Mouse (Mus musculus) midbrain, embryonic 11.5 days (tissue): ENCODE measurements around the gene Eme2. TPM values are rescaled to one million over a fixed set of nuclear protein-coding genes. Genes with fewer than 3 reads are reported as not detected.

Source experiments
- polyA plus RNA-seq: library from polyadenylated mRNA; unstranded; fragments of >200 nt; fragmentation: Nextera tagmentation; extraction: Ambion mirVana; gene quantifications from 2 replicates; pipeline ENCODE4 v1.2.1, GENCODE M21; 2014

The Eme2 gene
- polyA plus RNA-seq, 1 experiment from 2014 or later: 20.8 TPM

Other genes with a start within 250 kb of the Eme2 start
- 36.1 and 36.4 TPM in 2 replicates for gene Slc9a3r2, start 244.8 kb downstream of the Eme2 start, polyA plus RNA-seq
- gene Npw, start 236.6 kb downstream of the Eme2 start, polyA plus RNA-seq: not detected in 2 replicates
- gene Zfp598, start 225.4 kb downstream of the Eme2 start, polyA plus RNA-seq: 23.5 and 24.9 TPM in 2 replicates
- 12.7 and 13.4 TPM in 2 replicates for gene Syngr3, start 205.1 kb downstream of the Eme2 start, polyA plus RNA-seq
- 54.8 and 59.6 TPM in 2 replicates for gene Gfer, start 198.9 kb downstream of the Eme2 start, polyA plus RNA-seq
- gene Noxo1, start 198.9 kb downstream of the Eme2 start, polyA plus RNA-seq: 0.97 and 1.5 TPM in 2 replicates
- gene Tbl3, start 187.4 kb downstream of the Eme2 start, polyA plus RNA-seq: 91.0 and 97.5 TPM in 2 replicates
- gene Rnf151, start 177.0 kb downstream of the Eme2 start, polyA plus RNA-seq: 0.22 TPM in 1 of 2 replicates, not detected in the other
- gene Rps2, start 177.0 kb downstream of the Eme2 start, polyA plus RNA-seq: 1,270 and 1,392 TPM in 2 replicates
- gene Ndufb10, start 170.6 kb downstream of the Eme2 start, polyA plus RNA-seq: 198 and 210 TPM in 2 replicates
- gene Rpl3l, start 167.3 kb downstream of the Eme2 start, polyA plus RNA-seq: not detected in 2 replicates
- gene Msrb1, start 158.4 kb downstream of the Eme2 start, polyA plus RNA-seq: 19.2 and 23.0 TPM in 2 replicates
- 0.18 and 0.23 TPM in 2 replicates for gene Hs3st6, start 142.1 kb downstream of the Eme2 start, polyA plus RNA-seq
- gene Meiob, start 90.8 kb downstream of the Eme2 start, polyA plus RNA-seq: not detected in 2 replicates
- gene Hagh, start 54.9 kb downstream of the Eme2 start, polyA plus RNA-seq: 28.2 and 31.0 TPM in 2 replicates
- gene Fahd1, start 44.7 kb downstream of the Eme2 start, polyA plus RNA-seq: 18.8 and 21.5 TPM in 2 replicates
- 0.08 TPM in 1 of 2 replicates, not detected in the other for gene Igfals, start 29.1 kb downstream of the Eme2 start, polyA plus RNA-seq
- gene Nubp2, start 8.7 kb downstream of the Eme2 start, polyA plus RNA-seq: 70.4 and 73.8 TPM in 2 replicates
- 37.3 and 44.4 TPM in 2 replicates for gene Spsb3, start 8.4 kb downstream of the Eme2 start, polyA plus RNA-seq
- gene Mrps34, start within 50 bp of the Eme2 start, polyA plus RNA-seq: 68.6 and 73.2 TPM in 2 replicates
- 48.0 and 49.5 TPM in 2 replicates for gene Nme3, start 1.4 kb upstream of the Eme2 start, polyA plus RNA-seq
- 31.7 and 36.5 TPM in 2 replicates for gene Mapk8ip3, start 41.9 kb upstream of the Eme2 start, polyA plus RNA-seq
- gene Jpt2, start 65.6 kb upstream of the Eme2 start, polyA plus RNA-seq: 283 and 284 TPM in 2 replicates
- 10.8 and 11.2 TPM in 2 replicates for gene Cramp1l, start 120.7 kb upstream of the Eme2 start, polyA plus RNA-seq
- gene Ift140, start 121.0 kb upstream of the Eme2 start, polyA plus RNA-seq: 20.9 and 21.2 TPM in 2 replicates
- 9.5 and 10.4 TPM in 2 replicates for gene Tmem204, start 188.5 kb upstream of the Eme2 start, polyA plus RNA-seq
- gene Telo2, start 220.9 kb upstream of the Eme2 start, polyA plus RNA-seq: 22.5 and 23.2 TPM in 2 replicates
- gene Ptx4, start 225.7 kb upstream of the Eme2 start, polyA plus RNA-seq: not detected in 2 replicates
- gene Clcn7, start 238.3 kb upstream of the Eme2 start, polyA plus RNA-seq: 16.7 and 20.4 TPM in 2 replicates